Mouse (Mus musculus): ENCODE measurements at regions not wholly inside any gene's neighbourhood (a gene's known extent, or its start where the extent isn't known, plus 50 kb on each side); places are given as distances from the start of the nearest gene placed in this dataset.
A peak's percentile ranks its signal among the peaks of the same experiment; 100 is the strongest.
"Not testable (repeated sequence)": the region's sequence is repeated elsewhere in the genome, so short reads cannot be mapped to it uniquely, and the experiment has no call there.

GRCm38 (mm10) chr1:152231717-152232202 lies 141.8 kb upstream of the 1700025G04Rik start:
- Histone ChIP-seq H3K4me2 (ENCODE audit: low read length) (no peak overlapping the region), H3K27ac (no peak overlapping the region), H3K9ac (ENCODE audit: low read depth, low read length) (no peak overlapping the region), H3K4me3 (replicated peaks; ENCODE audit: low read depth, low read length) (no peak overlapping the region), H3K4me1 (replicated peaks; ENCODE audit: insufficient read depth, low read length) (no peaks in the 10 kb centered on the region), H3K9me3 (replicated peaks; ENCODE audit: low read length) (no peaks in the 10 kb centered on the region), H3K36me3 (ENCODE audit: insufficient read depth, low read length) (no peaks in the 10 kb centered on the region), H3K27me3 (ENCODE audit: insufficient read depth, low read length) (no peaks in the 10 kb centered on the region)
- DNase-seq (ENCODE audit: low spot score) (no peak), ATAC-seq (replicated peaks; ENCODE audit: low FRiP score, low read depth) (no peak)
- peak; percentile 53; the same call in 1 of the 2 replicates for TF ChIP-seq CTCF (IDR thresholded peaks at IDR 0.05; ENCODE audit: low read depth)
- 74% methylated on average over 11 of the region's 11 CpGs for WGBS

- Histone ChIP-seq H3K9ac (ENCODE audit: low read depth, low read length) (no peak overlapping the region), H3K9me3 (replicated peaks; ENCODE audit: low read length) (no peaks in the 10 kb centered on the region), H3K4me2 (ENCODE audit: low read length) (no peak overlapping the region), H3K27me3 (ENCODE audit: insufficient read depth, low read length) (no peaks in the 10 kb centered on the region), H3K27ac (no peak overlapping the region), H3K4me3 (replicated peaks; ENCODE audit: low read depth, low read length) (no peak overlapping the region), H3K4me1 (replicated peaks; ENCODE audit: insufficient read depth, low read length) (no peaks in the 10 kb centered on the region), H3K36me3 (ENCODE audit: insufficient read depth, low read length) (no peaks in the 10 kb centered on the region)
- ATAC-seq (replicated peaks; ENCODE audit: low FRiP score, low read depth) (no peak), DNase-seq (ENCODE audit: low spot score) (no peak)
- 56% methylated on average over 2 of the region's 2 CpGs for WGBS
- TF ChIP-seq CTCF (IDR thresholded peaks at IDR 0.05; ENCODE audit: low read depth) = no peak
Observed at GRCm38 (mm10) chr1:152229709-152230108, 139.8 kb upstream of the 1700025G04Rik start.

DNA sequence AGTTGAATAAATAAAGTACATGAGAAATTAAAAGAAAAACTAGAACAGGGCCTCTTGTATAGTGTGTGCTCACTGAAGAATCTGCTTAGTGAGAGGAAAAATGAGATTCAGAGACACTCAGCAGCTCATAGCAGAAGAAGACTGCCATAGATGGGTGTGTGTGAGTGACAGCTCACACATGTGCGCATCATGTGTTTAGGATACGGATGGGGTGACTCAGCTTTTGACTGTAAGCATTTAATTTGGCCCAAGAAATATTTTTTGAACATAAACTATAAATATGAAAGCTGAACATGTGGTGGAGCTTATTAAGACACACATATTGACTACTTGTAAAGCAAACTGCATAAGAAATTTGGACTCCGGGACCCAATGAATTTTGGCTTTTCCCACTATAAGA lies 136.1 kb upstream of the 1700025G04Rik start:
- no peak overlapping the region for H3K4me2 ChIP-seq (ENCODE audit: low read length)
- no peaks in the 10 kb centered on the region for H3K36me3 ChIP-seq (ENCODE audit: insufficient read depth, low read length)
- H3K27ac ChIP-seq = no peak overlapping the region
- no peak overlapping the region for H3K9ac ChIP-seq (ENCODE audit: low read depth, low read length)
- WGBS = 90% methylated on average over 3 of the region's 3 CpGs
- TF ChIP-seq CTCF (IDR thresholded peaks at IDR 0.05; ENCODE audit: low read depth) = no peak
- no peaks in the 10 kb centered on the region for H3K9me3 ChIP-seq (replicated peaks; ENCODE audit: low read length)
- H3K4me1 ChIP-seq (replicated peaks; ENCODE audit: insufficient read depth, low read length) = no peaks in the 10 kb centered on the region
- no peak for DNase-seq (ENCODE audit: low spot score)
- no peaks in the 10 kb centered on the region for H3K27me3 ChIP-seq (ENCODE audit: insufficient read depth, low read length)
- H3K4me3 ChIP-seq (replicated peaks; ENCODE audit: low read depth, low read length) = no peak overlapping the region
- ATAC-seq (replicated peaks; ENCODE audit: low FRiP score, low read depth) = no peak

DNA sequence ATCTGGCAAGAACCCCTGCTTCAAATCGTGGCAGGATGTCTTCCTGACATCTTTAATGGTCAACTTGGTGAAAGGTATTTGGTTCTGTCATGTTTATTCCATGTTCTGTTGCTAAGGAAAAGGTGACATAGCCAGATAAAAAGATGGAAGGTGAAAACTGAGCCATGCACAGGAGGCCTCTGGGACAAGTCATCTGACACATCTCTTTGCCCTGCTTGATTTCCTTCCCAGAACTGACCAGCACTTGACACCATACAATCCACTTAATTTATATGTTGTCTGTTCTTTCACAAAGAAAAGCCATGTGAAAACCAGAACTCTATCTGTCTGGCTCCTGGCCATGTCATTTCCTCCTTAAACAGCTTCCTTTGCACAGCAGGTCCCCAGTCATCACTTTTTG lies 133.7 kb upstream of the 1700025G04Rik start:
- no peak for TF ChIP-seq CTCF (IDR thresholded peaks at IDR 0.05; ENCODE audit: low read depth)
- ATAC-seq (replicated peaks; ENCODE audit: low FRiP score, low read depth) = no peak
- Histone ChIP-seq H3K4me1 (replicated peaks; ENCODE audit: insufficient read depth, low read length) (no peaks in the 10 kb centered on the region), H3K9me3 (replicated peaks; ENCODE audit: low read length) (no peaks in the 10 kb centered on the region), H3K27me3 (ENCODE audit: insufficient read depth, low read length) (no peaks in the 10 kb centered on the region), H3K36me3 (ENCODE audit: insufficient read depth, low read length) (no peaks in the 10 kb centered on the region), H3K27ac (no peak overlapping the region), H3K4me2 (ENCODE audit: low read length) (no peak overlapping the region), H3K9ac (ENCODE audit: low read depth, low read length) (no peak overlapping the region), H3K4me3 (replicated peaks; ENCODE audit: low read depth, low read length) (no peak overlapping the region)
- 30% methylated on average over 1 of the region's 1 CpGs for WGBS
- DNase-seq (ENCODE audit: low spot score) = peak; percentile 74

GRCm38 (mm10) chr1:152220804-152221565 lies 131.1 kb upstream of the 1700025G04Rik start:
- H3K4me2 ChIP-seq (ENCODE audit: low read length) = no peak overlapping the region
- WGBS = 80% methylated on average over 14 of the region's 14 CpGs
- no peak overlapping the region for H3K4me3 ChIP-seq (replicated peaks; ENCODE audit: low read depth, low read length)
- 0 out of 2 replicates have a peak, but pooled peaks have one; percentile 6 for TF ChIP-seq CTCF (IDR thresholded peaks at IDR 0.05; ENCODE audit: low read depth)
- no peak overlapping the region for H3K9ac ChIP-seq (ENCODE audit: low read depth, low read length)
- no peak overlapping the region for H3K27ac ChIP-seq
- H3K9me3 ChIP-seq (replicated peaks; ENCODE audit: low read length) = no peaks in the 10 kb centered on the region
- no peaks in the 10 kb centered on the region for H3K4me1 ChIP-seq (replicated peaks; ENCODE audit: insufficient read depth, low read length)
- no peaks in the 10 kb centered on the region for H3K27me3 ChIP-seq (ENCODE audit: insufficient read depth, low read length)
- no peak for DNase-seq (ENCODE audit: low spot score)
- H3K36me3 ChIP-seq (ENCODE audit: insufficient read depth, low read length) = no peaks in the 10 kb centered on the region
- ATAC-seq (replicated peaks; ENCODE audit: low FRiP score, low read depth) = no peak

- H3K27me3 ChIP-seq (ENCODE audit: insufficient read depth, low read length); H3K4me2 ChIP-seq (ENCODE audit: low read length); H3K9me3 ChIP-seq (replicated peaks; ENCODE audit: low read length); ATAC-seq (replicated peaks; ENCODE audit: low FRiP score, low read depth); H3K4me3 ChIP-seq (replicated peaks; ENCODE audit: low read depth, low read length); H3K36me3 ChIP-seq (ENCODE audit: insufficient read depth, low read length); H3K4me1 ChIP-seq (replicated peaks; ENCODE audit: insufficient read depth, low read length); H3K9ac ChIP-seq (ENCODE audit: low read depth, low read length); H3K27ac ChIP-seq; DNase-seq (ENCODE audit: low spot score): not testable (repeated sequence)
- WGBS = 76% methylated on average over 5 of the region's 5 CpGs
Observed at GRCm38 (mm10) chr1:152219752-152220151, 129.8 kb upstream of the 1700025G04Rik start.
